Mouse (Mus musculus) left cerebral cortex, postnatal 10 days (tissue): Measurements from ENCODE around the gene Golga3. TPM values are rescaled to one million over a fixed set of nuclear protein-coding genes. Genes with fewer than 3 reads are reported as not detected.

Source experiments
- DNase-seq, 2 experiments: peaks; one replicate each; pipeline ENCODE4 v3.0.0; 2021 to 2022; ENCODE audit warnings: low spot score in 2 of 2, mixed read lengths in 1 of 2; ENCODE audit errors: extremely low spot score in 1 of 2
- intact Hi-C: fragments of 180-260 bp; cut with DNase I; formaldehyde crosslinking; loops from one replicate; pipeline ENCODE4 v1.15.1; 2025
- total RNA-seq, 2 experiments: library from RNA; stranded (reverse); gene quantifications; 2 replicates each; pipeline ENCODE4 v1.2.3; 2021

The Golga3 gene
- total RNA-seq, 2 experiments from 2014 or later: 43.8 to 45.5 TPM

GRCm38 (mm10) chr5:110227336-110227883 lies 50.9 kb downstream of the Golga3 start:
- intact Hi-C loops: no loop called here
- DNase-seq: no peak

GRCm38 (mm10) chr5:110230401-110230779 lies 53.9 kb downstream of the Golga3 start:
- DNase-seq: peak in 1 of 2 experiments; percentile 3
- intact Hi-C loops: no loop called here

GRCm38 (mm10) chr5:110230780-110231461 lies 54.4 kb downstream of the Golga3 start, which contains the start of gene Ankle2:
TSS of gene Ankle2 (plus strand) at chr5:110231004.
- DNase-seq: peak; percentile 87 to 95
- intact Hi-C loops: no loop called here

- intact Hi-C loops: no loop called here
Measured at GRCm38 (mm10) chr5:110231638-110232037, 55.1 kb downstream of the Golga3 start.

GRCm38 (mm10) chr5:110232346-110232745 lies 55.8 kb downstream of the Golga3 start:
- intact Hi-C loops: no loop called here
- DNase-seq: no peak

More at GRCm38 (mm10) chr5:110231638-110232037, 55.1 kb downstream of the Golga3 start:
- peak in 1 of 2 experiments; percentile 39 for DNase-seq

GRCm38 (mm10) chr5:110244091-110244490 lies 67.6 kb downstream of the Golga3 start:
- no peak for DNase-seq
- intact Hi-C loops: no loop called here

- DNase-seq: no peak
- intact Hi-C loops: no loop called here
Measured at GRCm38 (mm10) chr5:110266941-110267340, 90.4 kb downstream of the Golga3 start.

- intact Hi-C loops: no loop called here
- peak; percentile 85 to 96 for DNase-seq
Measured at GRCm38 (mm10) chr5:110269141-110270101, 92.9 kb downstream of the Golga3 start, which contains the start of gene Pgam5. TSS of gene Pgam5 (minus strand) at chr5:110269913.

- intact Hi-C loops: no loop called here
- DNase-seq: no peak
Measured at GRCm38 (mm10) chr5:110270242-110270641, 93.7 kb downstream of the Golga3 start.

GRCm38 (mm10) chr5:110274147-110274546 lies 97.6 kb downstream of the Golga3 start:
- no peak for DNase-seq
- intact Hi-C loops: no loop called here

- intact Hi-C loops: no loop called here
- DNase-seq: no peak
Measured at GRCm38 (mm10) chr5:110274846-110275245, 98.3 kb downstream of the Golga3 start.

Other genes starting within 250 kb of the Golga3 start
- 10 to 100 TPM; 53.6 to 56.0 TPM for gene Zfp932, start 180.2 kb upstream of the Golga3 start, total RNA-seq
- gene Gm17655, start 104.2 kb upstream of the Golga3 start, total RNA-seq: 10 to 100 TPM in 1 of 2 experiments, 1 to 10 TPM in 1; 9.6 to 12.0 TPM
- gene Gm35315, start 82.3 kb upstream of the Golga3 start, total RNA-seq: 1 to 10 TPM in 1 of 2 experiments, under 1 TPM in 1; 0.84 to 1.1 TPM
- 1 to 10 TPM; 5.4 to 7.3 TPM for gene Plcxd1, start 76.7 kb upstream of the Golga3 start, total RNA-seq
- 10 to 100 TPM; 95.4 to 100.0 TPM for gene Gtpbp6, start 68.5 kb upstream of the Golga3 start, total RNA-seq
- gene Zfp605, start 66.6 kb upstream of the Golga3 start, total RNA-seq: 10 to 100 TPM; 17.0 to 17.1 TPM
- 10 to 100 TPM; 75.6 to 76.2 TPM for gene Chfr, start 40.9 kb upstream of the Golga3 start, total RNA-seq
- gene Ankle2, start 54.3 kb downstream of the Golga3 start, total RNA-seq: 10 to 100 TPM; 24.5 to 26.8 TPM
- 10 to 100 TPM; 73.5 to 77.0 TPM for gene Pgam5, start 93.2 kb downstream of the Golga3 start, total RNA-seq
- 1 to 10 TPM; 5.3 to 6.4 TPM for gene Pxmp2, start 109.5 kb downstream of the Golga3 start, total RNA-seq
- gene Pole, start 109.6 kb downstream of the Golga3 start, total RNA-seq: 1 to 10 TPM; 2.6 to 4.5 TPM
- 1 to 10 TPM; 1.5 to 1.9 TPM for gene P2rx2, start 166.5 kb downstream of the Golga3 start, total RNA-seq
- not detected for gene Lrcol1, start 168.0 kb downstream of the Golga3 start, total RNA-seq